Mouse (Mus musculus) embryonic facial prominence, embryonic 14.5 days (tissue): ENCODE results near the gene Fam133b. TPM values are rescaled to one million over a fixed set of nuclear protein-coding genes. Genes with fewer than 3 reads are reported as not detected.

Experiments
- ATAC-seq: fragments of 200-750 bp; cut with Nextera tagmentation; 2 replicates; pipeline ENCODE4 v1.8.0; 2017; ENCODE audit warnings: low read depth, moderate number of reproducible peaks, moderate TSS enrichment
- DNase-seq: peaks from one replicate; pipeline ENCODE4 v3.0.0-alpha.2; 2015; ENCODE audit warnings: low spot score
- H3K27ac ChIP-seq: fragments of 300-500 bp; sonication (generic); replicated peaks from 2 replicates; pipeline ENCODE4 v1.5.1; 2014; ENCODE audit warnings: low read depth, mild to moderate bottlenecking, low read length, moderate library complexity
- H3K27me3 ChIP-seq: fragments of 300-500 bp; sonication (generic); replicated peaks from 2 replicates; pipeline ENCODE4 v1.6.1; 2014; ENCODE audit warnings: low read length; ENCODE audit not compliant: control insufficient read depth, insufficient read depth
- H3K36me3 ChIP-seq: fragments of 300-500 bp; sonication (generic); 2 replicates; pipeline ENCODE4 v1.6.1; 2014; ENCODE audit warnings: low read length, mixed read lengths; ENCODE audit not compliant: control insufficient read depth, insufficient read depth
- H3K4me1 ChIP-seq: fragments of 300-500 bp; sonication (generic); 2 replicates; pipeline ENCODE4 v1.6.1; 2014; ENCODE audit warnings: antibody characterized with exemption, low read length; ENCODE audit not compliant: control insufficient read depth, insufficient read depth
- H3K4me2 ChIP-seq: fragments of 300-500 bp; sonication (generic); 2 replicates; pipeline ENCODE4 v1.6.1; 2014; ENCODE audit warnings: low read depth, mild to moderate bottlenecking, low read length, moderate library complexity, mixed read lengths
- H3K4me3 ChIP-seq: fragments of 300-500 bp; sonication (generic); 2 replicates; pipeline ENCODE4 v1.5.1; 2014; ENCODE audit warnings: low read depth, mild to moderate bottlenecking, low read length
- H3K9ac ChIP-seq: fragments of 300-500 bp; sonication (generic); 2 replicates; pipeline ENCODE4 v1.6.1; 2014; ENCODE audit warnings: low read depth, mild to moderate bottlenecking, low read length, moderate library complexity, mixed read lengths
- H3K9me3 ChIP-seq: fragments of 300-500 bp; sonication (generic); 2 replicates; pipeline ENCODE4 v1.6.1; 2016; ENCODE audit warnings: low read length; ENCODE audit not compliant: control insufficient read depth
- WGBS: fragments of 180-500 bp; shearing (Covaris S2); extraction: QIAGEN DNeasy Blood & Tissue Kit; methylation state at CpG from one replicate; pipeline ENCODE4 v1.1.7; 2014; 5-methylcytosine and 5-hydroxymethylcytosine counted together
- polyA plus RNA-seq: library from polyadenylated mRNA; unstranded; fragments of >200 nt; fragmentation: Nextera tagmentation; extraction: Ambion mirVana; gene quantifications from 2 replicates; pipeline ENCODE4 v1.2.1, GENCODE M21; 2014

Gene Fam133b
- polyA plus RNA-seq, 1 experiment from 2014 or later: 27.2 TPM

DNA sequence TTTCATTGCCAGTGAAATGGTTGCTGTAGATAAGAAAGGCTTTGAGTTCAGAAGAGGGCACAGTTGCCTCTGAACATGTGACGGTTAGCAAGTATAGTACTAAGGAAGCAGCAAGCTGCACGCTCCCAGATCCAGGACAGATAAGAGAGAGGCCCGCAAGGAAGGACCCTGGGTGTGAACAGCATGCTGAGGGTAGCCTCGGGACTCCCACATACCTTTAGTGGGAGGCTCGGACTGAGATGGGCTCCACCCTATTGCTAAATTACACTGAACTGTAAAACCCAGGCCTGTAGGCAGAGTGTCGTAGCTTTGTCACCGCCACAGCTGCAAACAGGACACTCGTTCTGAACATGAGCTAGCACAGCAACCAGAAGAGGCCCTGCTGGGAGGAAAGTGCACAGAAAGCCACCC lies 28.7 kb upstream of the Fam133b start:
- 65% methylated on average over 8 of the region's 8 CpGs for WGBS
- Histone ChIP-seq H3K4me3 (no peak overlapping the region), H3K4me1 (peaks cover 8% of the 10 kb centered on the region; the same call in 1 of the 2 replicates), H3K9me3 (no peaks in the 10 kb centered on the region), H3K27ac (no peak overlapping the region), H3K9ac (no peak overlapping the region), H3K36me3 (no peaks in the 10 kb centered on the region), H3K27me3 (no peaks in the 10 kb centered on the region), H3K4me2 (no peak overlapping the region)
- ATAC-seq: no peak
- no peak for DNase-seq

- H3K27ac ChIP-seq: no peak overlapping the region
- no peaks in the 10 kb centered on the region for H3K9me3 ChIP-seq
- H3K27me3 ChIP-seq: no peaks in the 10 kb centered on the region
- H3K36me3 ChIP-seq: no peaks in the 10 kb centered on the region
- H3K4me2 ChIP-seq: no peak overlapping the region
- ATAC-seq: no peak
- WGBS: 84% methylated on average over 9 of the region's 9 CpGs
- DNase-seq: no peak
- no peak overlapping the region for H3K9ac ChIP-seq
- H3K4me3 ChIP-seq: no peak overlapping the region
- H3K4me1 ChIP-seq: peaks cover 7% of the 10 kb centered on the region; the same call in 1 of the 2 replicates
Observed at GRCm38 (mm10) chr5:3515477-3515876, 28.2 kb upstream of the Fam133b start.

- no peak overlapping the region for H3K4me3 ChIP-seq
- DNase-seq (peak; percentile 65), ATAC-seq (peak; percentile 63; the same call in 1 of the 2 replicates)
- no peaks in the 10 kb centered on the region for H3K9me3 ChIP-seq
- H3K27ac ChIP-seq: no peak overlapping the region
- H3K9ac ChIP-seq: no peak overlapping the region
- WGBS: 59% methylated on average over 9 of the region's 9 CpGs
- no peaks in the 10 kb centered on the region for H3K4me1 ChIP-seq
- H3K36me3 ChIP-seq: peaks cover 5% of the 10 kb centered on the region; the same call in 1 of the 2 replicates
- no peaks in the 10 kb centered on the region for H3K27me3 ChIP-seq
- H3K4me2 ChIP-seq: no peak overlapping the region
Observed at GRCm38 (mm10) chr5:3516481-3517075, 27.1 kb upstream of the Fam133b start.

GRCm38 (mm10) chr5:3520493-3521359 lies 22.9 kb upstream of the Fam133b start:
- no peak overlapping the region for H3K27ac ChIP-seq
- no peaks in the 10 kb centered on the region for H3K27me3 ChIP-seq
- peaks cover 5% of the 10 kb centered on the region; the same call in 1 of the 2 replicates for H3K36me3 ChIP-seq
- no peaks in the 10 kb centered on the region for H3K4me1 ChIP-seq
- H3K9ac ChIP-seq: no peak overlapping the region
- no peak overlapping the region for H3K4me2 ChIP-seq
- DNase-seq: no peak
- no peak for ATAC-seq
- no peak overlapping the region for H3K4me3 ChIP-seq
- no peaks in the 10 kb centered on the region for H3K9me3 ChIP-seq
- 85% methylated on average over 18 of the region's 18 CpGs for WGBS

- H3K4me2 ChIP-seq: no peak overlapping the region
- WGBS: 87% methylated on average over 12 of the region's 12 CpGs
- H3K9ac ChIP-seq: no peak overlapping the region
- ATAC-seq: no peak
- DNase-seq: no peak
- H3K9me3 ChIP-seq: no peaks in the 10 kb centered on the region
- H3K4me1 ChIP-seq: no peaks in the 10 kb centered on the region
- no peak overlapping the region for H3K4me3 ChIP-seq
- no peak overlapping the region for H3K27ac ChIP-seq
- no peaks in the 10 kb centered on the region for H3K27me3 ChIP-seq
- peaks cover 5% of the 10 kb centered on the region; the same call in 1 of the 2 replicates for H3K36me3 ChIP-seq
Observed at GRCm38 (mm10) chr5:3521741-3522140, 21.9 kb upstream of the Fam133b start.

GRCm38 (mm10) chr5:3522826-3523225 lies 20.8 kb upstream of the Fam133b start:
- peaks cover 5% of the 10 kb centered on the region; the same call in 1 of the 2 replicates for H3K36me3 ChIP-seq
- H3K27me3 ChIP-seq: no peaks in the 10 kb centered on the region
- ATAC-seq (no peak), DNase-seq (no peak)
- no peaks in the 10 kb centered on the region for H3K4me1 ChIP-seq
- 90% methylated on average over 10 of the region's 10 CpGs for WGBS
- no peaks in the 10 kb centered on the region for H3K9me3 ChIP-seq
- H3K4me2 ChIP-seq: no peak overlapping the region
- H3K27ac ChIP-seq: no peak overlapping the region
- H3K4me3 ChIP-seq: no peak overlapping the region
- H3K9ac ChIP-seq: no peak overlapping the region

DNA sequence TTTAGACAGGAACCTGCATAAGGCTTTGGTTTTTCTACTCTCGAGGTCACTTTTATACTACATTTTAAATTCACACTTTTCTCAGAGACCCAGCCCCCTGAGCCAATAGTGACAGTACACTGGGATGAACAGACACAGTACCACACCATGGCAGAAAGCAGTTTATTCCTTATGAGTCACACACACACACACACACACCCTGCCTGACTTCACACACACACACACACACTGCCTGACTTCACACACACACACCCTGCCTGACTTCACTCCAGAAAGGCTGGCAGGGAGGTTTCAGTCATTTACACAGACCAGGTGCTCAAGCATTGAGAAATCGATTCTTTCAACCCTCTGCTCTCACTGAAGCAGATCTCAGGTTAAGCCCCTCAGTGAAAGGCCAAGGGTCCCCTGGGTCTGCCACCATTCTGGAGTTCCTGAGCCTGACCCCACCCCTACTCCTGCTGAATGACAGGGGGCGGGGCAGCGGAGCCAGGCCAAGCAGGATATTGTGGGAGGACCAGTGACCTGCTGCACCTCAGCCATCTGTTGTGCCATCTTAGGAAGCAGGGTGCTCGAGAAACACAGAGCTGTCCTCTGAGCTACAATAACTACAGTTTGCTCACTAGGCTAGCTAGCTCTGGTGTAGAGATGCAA lies 16.5 kb upstream of the Fam133b start:
- Histone ChIP-seq H3K27ac (no peak overlapping the region), H3K9ac (no peak overlapping the region), H3K4me2 (no peak overlapping the region), H3K4me1 (peaks cover 9% of the 10 kb centered on the region; the same call in 1 of the 2 replicates), H3K4me3 (no peak overlapping the region), H3K27me3 (no peaks in the 10 kb centered on the region), H3K36me3 (no peaks in the 10 kb centered on the region), H3K9me3 (no peaks in the 10 kb centered on the region)
- ATAC-seq (peak; percentile 69), DNase-seq (peak; percentile 12)
- WGBS: 35% methylated on average over 5 of the region's 5 CpGs

DNA sequence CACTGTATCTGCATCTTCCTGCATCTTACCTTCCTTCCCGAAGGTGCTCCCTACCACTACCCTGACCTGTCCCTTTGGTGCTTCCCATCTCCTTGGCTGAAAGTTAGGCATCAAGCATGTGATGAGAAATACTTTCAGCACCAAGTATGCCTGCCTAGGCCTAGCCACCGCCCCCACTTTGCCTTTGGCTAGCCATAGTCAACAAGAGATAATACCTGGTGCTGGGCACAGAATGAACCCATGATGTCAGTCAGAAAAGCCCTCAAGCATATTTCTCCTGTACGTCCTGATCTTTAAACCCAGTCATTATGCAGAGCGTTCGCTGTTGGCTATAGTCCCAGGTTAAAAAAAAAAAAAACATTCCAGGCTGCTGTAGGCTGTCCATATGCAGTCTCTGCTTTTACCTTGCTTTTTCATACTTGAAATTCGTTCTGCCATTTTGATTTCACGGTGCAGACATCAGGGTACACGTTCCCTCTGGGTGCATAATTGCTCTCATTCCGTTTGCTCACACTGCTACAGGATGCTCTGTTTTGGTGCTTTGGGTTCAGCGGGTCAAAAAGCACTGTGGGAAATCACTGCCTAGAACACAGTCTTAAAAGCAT lies 13.9 kb upstream of the Fam133b start:
- H3K4me2 ChIP-seq: no peak overlapping the region
- peak; percentile 63 for DNase-seq
- peak; percentile 38; the same call in 1 of the 2 replicates for ATAC-seq
- no peaks in the 10 kb centered on the region for H3K9me3 ChIP-seq
- H3K9ac ChIP-seq: no peak overlapping the region
- H3K27ac ChIP-seq: no peak overlapping the region
- H3K27me3 ChIP-seq: no peaks in the 10 kb centered on the region
- H3K4me1 ChIP-seq: peaks cover 9% of the 10 kb centered on the region; the same call in 1 of the 2 replicates
- 51% methylated on average over 10 of the region's 10 CpGs for WGBS
- H3K36me3 ChIP-seq: no peaks in the 10 kb centered on the region
- no peak overlapping the region for H3K4me3 ChIP-seq
